Mouse (Mus musculus) urinary bladder, adult 18-20 months (tissue): Measurements from ENCODE around the gene Cadm4.
A peak's percentile ranks its signal among the peaks of the same experiment; 100 is the strongest.

Source experiments
- DNase-seq, 2 experiments: peaks; one replicate each; pipeline ENCODE4 v3.0.0; 2022; ENCODE audit warnings: low spot score in 2 of 2, mixed read lengths in 2 of 2

The Cadm4 gene

GRCm38 (mm10) chr7:24531211-24531971 is 49.6 kb downstream of the Cadm4 start:
- DNase-seq = peak; percentile 52 to 60

GRCm38 (mm10) chr7:24533031-24533571 is 51.3 kb downstream of the Cadm4 start:
- no peak for DNase-seq

- no peak for DNase-seq
These were observed 52.0 kb downstream of the Cadm4 start for GRCm38 (mm10) chr7:24533806-24534205.

- DNase-seq = no peak
These were observed 52.5 kb downstream of the Cadm4 start for GRCm38 (mm10) chr7:24534301-24534700.

GRCm38 (mm10) chr7:24537081-24537480 is 55.3 kb downstream of the Cadm4 start:
- no peak for DNase-seq

- DNase-seq = no peak
These were observed 55.8 kb downstream of the Cadm4 start for GRCm38 (mm10) chr7:24537591-24537990.

- DNase-seq = no peak
These were observed 56.3 kb downstream of the Cadm4 start for GRCm38 (mm10) chr7:24538154-24538553.

- DNase-seq = no peak
These were observed 56.9 kb downstream of the Cadm4 start for GRCm38 (mm10) chr7:24538701-24539100.

GRCm38 (mm10) chr7:24539686-24540085 is 57.9 kb downstream of the Cadm4 start:
- DNase-seq = peak in 1 of 2 experiments; percentile 9

GRCm38 (mm10) chr7:24544506-24544905 is 62.7 kb downstream of the Cadm4 start:
- no peak for DNase-seq

GRCm38 (mm10) chr7:24546068-24546614 is 64.3 kb downstream of the Cadm4 start, which contains the start of the genes Pinlyp and Xrcc1:
TSS of gene Pinlyp (minus strand) at chr7:24546118.
TSS of gene Xrcc1 (plus strand) at chr7:24546289.
- peak; percentile 25 to 38 for DNase-seq

GRCm38 (mm10) chr7:24546634-24547389 is 65.0 kb downstream of the Cadm4 start:
- DNase-seq = peak; percentile 97 to 100

- no peak for DNase-seq
These were observed 65.8 kb downstream of the Cadm4 start for GRCm38 (mm10) chr7:24547534-24548036.

- DNase-seq = no peak
These were observed 70.3 kb downstream of the Cadm4 start for GRCm38 (mm10) chr7:24551985-24552759.
